Mouse (Mus musculus) gastrocnemius, adult 18-20 months (tissue): ENCODE results near the gene Il15. TPM values are rescaled to one million over a fixed set of nuclear protein-coding genes. Genes with fewer than 3 reads are reported as not detected.

Experiments used
- DNase-seq: peaks from one replicate; pipeline ENCODE4 v3.0.0; 2021; ENCODE audit warnings: low spot score
- total RNA-seq, 2 experiments: library from RNA; stranded (reverse); gene quantifications; 2 replicates each; pipeline ENCODE4 v1.2.3; 2021

Gene Il15
- total RNA-seq, 2 experiments from 2014 or later: 9.1 to 13.1 TPM

- no peak for DNase-seq
These were observed 42.0 kb downstream of the Il15 start for GRCm38 (mm10) chr8:82361061-82361460.

DNA sequence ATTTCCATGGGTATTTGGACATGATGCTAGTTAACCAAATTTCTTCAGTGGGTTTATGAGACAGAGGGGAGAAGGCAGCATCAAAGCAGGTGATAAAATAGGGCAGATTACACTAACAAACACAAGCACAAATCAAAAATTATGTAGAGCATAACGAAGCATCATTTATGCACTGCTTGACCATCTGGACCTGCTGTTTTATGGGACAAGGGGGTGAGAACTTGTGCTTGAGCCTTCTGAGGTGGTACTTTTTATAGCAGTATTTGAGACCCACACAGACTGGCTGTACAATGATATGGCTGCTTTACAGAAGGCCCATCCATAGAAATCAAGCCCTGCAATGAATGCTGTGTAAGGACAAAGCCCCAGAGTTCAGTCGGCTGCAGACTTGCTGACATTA lies 46.9 kb downstream of the Il15 start:
- DNase-seq: no peak

GRCm38 (mm10) chr8:82351268-82351943 lies 51.6 kb downstream of the Il15 start:
- DNase-seq: peak; percentile 11

DNA sequence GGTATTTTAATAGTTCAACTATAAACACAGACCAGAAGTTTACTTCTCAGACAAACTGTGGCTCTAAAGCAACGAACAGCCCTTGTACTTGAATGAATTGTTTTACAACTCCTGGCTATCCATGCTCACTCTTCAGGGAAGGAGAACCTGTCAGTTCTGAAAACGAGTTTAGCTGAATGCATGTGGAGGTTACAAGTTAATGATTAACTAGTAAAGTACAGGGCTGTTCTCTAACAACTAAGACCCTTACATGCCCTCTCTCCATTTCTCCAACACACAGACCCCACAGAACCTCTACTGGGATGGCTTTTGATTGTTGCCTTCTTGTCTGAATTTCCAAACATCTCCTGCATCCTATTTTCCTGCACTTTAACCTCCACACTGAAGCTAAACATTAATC lies 53.7 kb downstream of the Il15 start:
- no peak for DNase-seq

DNA sequence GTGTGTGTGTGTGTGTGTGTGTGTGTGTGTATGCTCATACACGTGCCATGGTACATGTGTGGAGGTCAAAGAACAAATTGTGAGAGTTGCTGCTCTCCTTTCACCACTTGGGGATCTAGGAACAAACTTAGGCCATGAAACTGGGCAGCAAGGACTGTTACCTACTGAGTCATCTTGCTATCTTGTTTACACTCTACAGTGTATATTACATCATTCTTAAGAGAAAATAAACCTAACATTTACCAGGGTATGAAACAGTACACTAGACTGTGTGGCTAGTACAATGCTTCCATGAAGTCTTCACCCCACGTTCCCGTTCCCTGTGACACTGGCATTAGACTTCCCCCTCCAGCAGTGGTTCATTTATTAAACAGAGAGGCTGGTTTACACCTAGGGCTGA lies 56.5 kb downstream of the Il15 start:
- DNase-seq: no peak

GRCm38 (mm10) chr8:82331675-82332234 lies 71.3 kb downstream of the Il15 start:
- DNase-seq: no peak

- no peak for DNase-seq
These were observed 74.9 kb downstream of the Il15 start for GRCm38 (mm10) chr8:82327986-82328652.

DNA sequence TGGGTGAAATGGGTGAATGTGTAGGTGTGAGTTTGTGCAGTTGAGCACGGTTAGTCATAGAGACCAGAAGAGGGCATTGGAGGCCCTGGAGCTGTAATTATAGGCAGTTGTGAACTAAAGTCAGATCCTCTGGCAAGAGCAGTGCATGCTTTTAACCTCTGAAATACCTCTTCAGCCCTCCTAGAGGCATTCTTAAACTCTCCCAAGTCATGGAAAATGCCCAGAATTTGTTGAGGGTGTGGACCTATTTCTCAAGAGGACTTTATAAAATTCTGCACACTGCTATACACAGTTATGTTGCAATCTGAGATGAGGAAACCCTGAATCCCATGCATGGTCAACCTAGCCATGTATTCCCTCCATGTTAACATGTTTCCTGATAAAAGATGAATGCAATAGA lies 77.0 kb downstream of the Il15 start:
- DNase-seq: no peak

DNA sequence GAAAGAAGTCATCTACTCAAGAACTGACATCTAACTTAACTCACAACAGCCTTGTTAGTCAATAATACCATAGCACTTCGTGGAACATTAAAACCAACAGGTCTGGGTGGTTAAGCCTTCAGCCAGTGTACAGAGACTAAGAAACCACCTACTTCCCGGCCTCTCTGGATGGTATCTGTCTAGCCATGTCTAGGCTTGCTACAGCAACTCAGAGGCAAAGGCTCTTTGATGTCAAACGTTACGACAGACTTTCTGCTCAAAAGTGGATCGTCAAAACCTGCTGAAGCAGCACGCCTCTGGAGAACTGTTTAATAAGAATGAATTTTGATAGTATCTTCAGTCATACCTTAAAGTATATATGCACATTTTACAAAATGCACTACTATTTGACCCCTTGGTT lies 77.4 kb downstream of the Il15 start:
- DNase-seq: no peak

GRCm38 (mm10) chr8:82317446-82317845 lies 85.6 kb downstream of the Il15 start:
- no peak for DNase-seq

DNA sequence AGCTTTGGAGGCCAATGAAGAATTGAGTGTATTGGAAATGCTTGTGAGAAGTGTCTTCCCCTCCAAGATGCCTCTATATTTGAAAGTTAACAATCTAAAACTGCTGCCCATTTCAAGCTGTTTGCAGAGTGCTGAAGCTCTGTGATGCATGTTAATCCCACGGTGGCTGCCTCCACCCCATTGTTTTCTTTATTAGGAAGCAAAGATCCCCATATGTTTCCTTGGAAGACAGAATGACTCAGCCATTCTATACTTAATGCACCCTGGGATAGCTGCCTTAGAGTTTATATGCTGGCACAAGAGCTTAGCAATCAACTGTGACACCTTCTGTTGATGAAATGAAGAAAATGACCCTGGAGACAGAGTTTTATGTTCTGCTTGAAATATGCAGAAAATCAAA lies 96.6 kb downstream of the Il15 start:
- no peak for DNase-seq

DNA sequence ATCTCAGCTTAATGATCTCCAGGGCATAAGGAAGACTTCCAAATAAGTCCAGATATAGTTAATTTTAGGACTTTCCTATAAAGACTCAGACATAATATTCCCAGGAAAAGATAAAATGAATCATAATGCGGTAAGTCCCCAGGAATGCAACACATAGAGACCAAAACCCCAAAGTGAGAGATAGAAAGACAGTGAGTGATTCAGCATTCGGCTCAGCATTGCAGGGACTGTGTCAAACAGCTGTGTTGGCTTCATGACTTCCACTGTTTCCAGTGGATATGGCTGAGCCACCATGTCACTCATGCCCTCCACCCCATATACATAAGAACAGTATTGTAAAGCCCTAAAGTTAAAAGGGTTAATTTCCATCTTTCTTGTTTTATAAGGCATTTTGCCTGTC lies 106.8 kb downstream of the Il15 start:
- no peak for DNase-seq

GRCm38 (mm10) chr8:82291659-82292058 lies 111.4 kb downstream of the Il15 start:
- no peak for DNase-seq

DNA sequence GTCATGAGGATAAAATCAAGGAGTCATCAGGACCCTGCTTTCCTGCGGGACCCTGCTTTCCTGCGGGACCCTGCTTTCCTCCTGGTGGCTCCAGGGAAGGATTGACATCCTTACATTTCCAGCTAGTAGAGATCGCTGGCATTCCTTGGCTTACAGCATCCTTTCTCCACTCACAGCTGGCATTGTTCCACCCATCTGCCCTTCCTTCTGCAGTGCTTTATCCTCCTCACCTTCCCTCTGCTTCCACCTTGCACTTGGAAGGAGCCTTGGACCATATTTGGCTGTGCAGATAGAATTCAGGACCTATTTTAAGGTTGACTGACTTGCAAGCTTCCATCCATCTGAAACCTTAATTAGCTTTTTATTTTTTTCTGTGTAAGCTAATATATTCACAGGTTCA lies 117.2 kb downstream of the Il15 start:
- no peak for DNase-seq

DNA sequence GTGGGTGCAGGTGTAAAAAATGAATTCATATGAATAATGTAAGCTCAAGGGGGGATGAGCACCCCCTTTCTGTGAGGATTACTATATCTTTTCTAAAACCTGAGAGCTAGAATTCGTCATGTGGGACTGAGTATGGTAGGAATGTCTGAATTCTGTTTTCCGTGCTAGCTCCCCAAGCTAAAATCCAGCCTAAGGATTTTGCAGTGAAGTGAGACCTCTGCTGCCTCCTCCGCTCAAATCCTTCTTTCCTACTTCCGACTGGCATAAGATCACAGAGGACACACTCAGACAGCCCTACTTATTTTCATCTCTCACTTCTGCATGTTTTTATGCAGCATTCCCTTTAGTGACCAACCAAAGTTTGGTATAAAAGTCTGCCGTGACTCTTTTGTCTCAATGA lies 121.0 kb downstream of the Il15 start:
- no peak for DNase-seq
